Mouse (Mus musculus): ENCODE results near the gene Cwc25.
"Not testable (repeated sequence)": the region's sequence is repeated elsewhere in the genome, so short reads cannot be mapped to it uniquely, and the experiment has no call there.

The Cwc25 gene

GRCm38 (mm10) chr11:97771410-97771809 is 5.1 kb upstream of the Cwc25 start:
- DNase-seq: no peak

GRCm38 (mm10) chr11:97769704-97770103 is 3.3 kb upstream of the Cwc25 start:
- DNase-seq: no peak

GRCm38 (mm10) chr11:97761638-97762037 is 4.7 kb downstream of the Cwc25 start:
- DNase-seq: no peak

- DNase-seq: no peak
These were observed 7.4 kb downstream of the Cwc25 start for GRCm38 (mm10) chr11:97758942-97759341.

GRCm38 (mm10) chr11:97758125-97758524 is 8.2 kb downstream of the Cwc25 start:
- no peak for DNase-seq

- no peak for DNase-seq
These were observed 13.1 kb downstream of the Cwc25 start for GRCm38 (mm10) chr11:97753277-97753676.

GRCm38 (mm10) chr11:97748496-97748895 is 17.9 kb downstream of the Cwc25 start:
- DNase-seq: no peak

GRCm38 (mm10) chr11:97747773-97748172 is 18.6 kb downstream of the Cwc25 start:
- no peak for DNase-seq

- no peak for DNase-seq
These were observed 21.0 kb downstream of the Cwc25 start for GRCm38 (mm10) chr11:97745331-97745721.

- DNase-seq: peak; percentile 100
These were observed 21.5 kb downstream of the Cwc25 start for GRCm38 (mm10) chr11:97744718-97745330.

GRCm38 (mm10) chr11:97744063-97744717 is 22.2 kb downstream of the Cwc25 start, which contains the start of gene Pip4k2b:
Gene Pip4k2b (minus strand): TSS chr11:97744704.
- no peak for DNase-seq

GRCm38 (mm10) chr11:97743423-97743822 is 22.9 kb downstream of the Cwc25 start:
- no peak for DNase-seq

GRCm38 (mm10) chr11:97742591-97742990 is 23.8 kb downstream of the Cwc25 start:
- no peak for DNase-seq

- no peak for DNase-seq
These were observed 24.2 kb downstream of the Cwc25 start for GRCm38 (mm10) chr11:97742157-97742556.

- DNase-seq: peak; percentile 44
These were observed 26.2 kb downstream of the Cwc25 start for GRCm38 (mm10) chr11:97740190-97740589.

- no peak for DNase-seq
These were observed 27.2 kb downstream of the Cwc25 start for GRCm38 (mm10) chr11:97739155-97739554.

GRCm38 (mm10) chr11:97738703-97739102 is 27.7 kb downstream of the Cwc25 start:
- DNase-seq: no peak

GRCm38 (mm10) chr11:97737600-97737999 is 28.8 kb downstream of the Cwc25 start:
- no peak for DNase-seq

- DNase-seq: no peak
These were observed 29.7 kb downstream of the Cwc25 start for GRCm38 (mm10) chr11:97736645-97737044.

GRCm38 (mm10) chr11:97734810-97735209 is 31.5 kb downstream of the Cwc25 start:
- DNase-seq: not testable (repeated sequence)

GRCm38 (mm10) chr11:97733689-97734088 is 32.7 kb downstream of the Cwc25 start:
- DNase-seq: no peak

- DNase-seq: no peak
These were observed 37.6 kb downstream of the Cwc25 start for GRCm38 (mm10) chr11:97728730-97729129.

GRCm38 (mm10) chr11:97728311-97728710 is 38.0 kb downstream of the Cwc25 start:
- DNase-seq: no peak

GRCm38 (mm10) chr11:97723709-97724108 is 42.6 kb downstream of the Cwc25 start:
- DNase-seq: no peak

GRCm38 (mm10) chr11:97721338-97721737 is 45.0 kb downstream of the Cwc25 start:
- no peak for DNase-seq

Measured in kidney, adult 9 months (tissue).